Mouse (Mus musculus) embryonic facial prominence, embryonic 10.5 days (tissue): ENCODE results near the gene Lrrc59. TPM values are rescaled to one million over a fixed set of nuclear protein-coding genes. Genes with fewer than 3 reads are reported as not detected.
"Not testable (repeated sequence)": the region's sequence is repeated elsewhere in the genome, so short reads cannot be mapped to it uniquely, and the experiment has no call there.

Experiments
- DNase-seq: peaks from one replicate; pipeline ENCODE4 v3.0.0-alpha.2; 2017; ENCODE audit warnings: low spot score
- H3K27ac ChIP-seq: fragments of 300-500 bp; sonication (generic); replicated peaks from 2 replicates; pipeline ENCODE4 v1.5.1; 2016; ENCODE audit warnings: mild to moderate bottlenecking
- H3K27me3 ChIP-seq: fragments of 300-500 bp; sonication (generic); replicated peaks from 2 replicates; pipeline ENCODE4 v1.6.1; 2016; ENCODE audit warnings: low read depth, mild to moderate bottlenecking; ENCODE audit not compliant: poor library complexity, severe bottlenecking
- H3K36me3 ChIP-seq: fragments of 300-500 bp; sonication (generic); replicated peaks from 2 replicates; pipeline ENCODE4 v1.6.1; 2016; ENCODE audit warnings: mild to moderate bottlenecking, moderate library complexity
- H3K4me1 ChIP-seq: fragments of 300-500 bp; sonication (generic); 2 replicates; pipeline ENCODE4 v1.6.1; 2016
- H3K4me3 ChIP-seq: fragments of 300-500 bp; sonication (generic); 2 replicates; pipeline ENCODE4 v1.5.1; 2016; ENCODE audit warnings: mild to moderate bottlenecking, moderate library complexity
- H3K9me3 ChIP-seq: fragments of 300-500 bp; sonication (generic); 2 replicates; pipeline ENCODE4 v1.6.1; 2016; ENCODE audit warnings: mild to moderate bottlenecking
- WGBS: fragments of 180-500 bp; shearing (Covaris S2); methylation state at CpG from one replicate; pipeline ENCODE4 v1.1.7; 2016; 5-methylcytosine and 5-hydroxymethylcytosine counted together
- polyA plus RNA-seq: library from polyadenylated mRNA; unstranded; fragments of >200 nt; fragmentation: Nextera tagmentation; extraction: Ambion mirVana; gene quantifications from 2 replicates; pipeline ENCODE4 v1.2.1, GENCODE M21; 2016

The Lrrc59 gene
- polyA plus RNA-seq, 1 experiment from 2014 or later: 258 TPM

DNA sequence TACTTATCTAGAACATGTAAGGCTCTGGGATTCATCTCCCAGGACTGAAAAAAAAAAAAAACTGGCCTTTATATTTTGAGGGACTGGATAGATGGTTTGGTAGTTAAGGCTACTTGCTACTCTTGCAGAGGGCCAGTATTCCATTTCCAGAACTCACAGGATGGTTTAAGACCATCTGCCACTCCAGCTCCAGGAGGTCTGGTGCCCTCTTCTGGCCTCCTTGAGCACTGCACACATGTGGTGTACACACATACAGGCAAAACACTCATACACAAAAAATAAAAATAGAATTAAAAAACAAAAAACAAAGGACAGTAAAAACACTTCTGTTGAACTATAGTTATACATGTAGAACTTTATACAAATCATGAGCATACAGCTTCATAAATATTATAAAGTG is 51.1 kb downstream of the Lrrc59 start:
- Histone ChIP-seq H3K4me1 (peaks cover 32% of the 10 kb centered on the region), H3K36me3 (no peaks in the 10 kb centered on the region), H3K27ac (no peak overlapping the region), H3K27me3 (no peaks in the 10 kb centered on the region), H3K4me3 (no peak overlapping the region), H3K9me3 (no peaks in the 10 kb centered on the region)
- DNase-seq: no peak

DNA sequence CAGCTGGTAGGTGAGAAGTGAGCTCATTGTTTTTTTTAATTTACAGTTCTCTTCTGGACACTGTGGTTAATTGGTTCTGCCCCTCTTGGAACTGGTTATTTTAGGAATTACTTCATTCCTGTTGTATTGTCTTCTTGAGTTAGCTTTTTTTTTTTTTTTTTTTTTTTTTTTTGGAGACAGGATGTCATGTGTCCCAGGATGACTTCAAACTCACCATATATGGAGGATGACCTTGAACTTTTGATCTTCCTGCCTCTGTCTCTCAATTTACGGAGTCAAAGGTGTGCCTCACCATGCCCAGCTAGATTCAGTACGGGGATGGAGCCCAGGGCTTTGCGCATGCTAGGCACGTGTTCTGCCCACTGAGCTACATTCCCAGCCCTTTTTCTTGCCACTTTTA is 52.1 kb downstream of the Lrrc59 start:
- H3K36me3 ChIP-seq: no peaks in the 10 kb centered on the region
- H3K4me3 ChIP-seq: no peak overlapping the region
- no peak overlapping the region for H3K27ac ChIP-seq
- no peaks in the 10 kb centered on the region for H3K27me3 ChIP-seq
- no peak for DNase-seq
- no peaks in the 10 kb centered on the region for H3K9me3 ChIP-seq
- H3K4me1 ChIP-seq: peaks cover 22% of the 10 kb centered on the region
- 77% methylated on average over 4 of the region's 4 CpGs for whole genome bisulfite sequencing

DNA sequence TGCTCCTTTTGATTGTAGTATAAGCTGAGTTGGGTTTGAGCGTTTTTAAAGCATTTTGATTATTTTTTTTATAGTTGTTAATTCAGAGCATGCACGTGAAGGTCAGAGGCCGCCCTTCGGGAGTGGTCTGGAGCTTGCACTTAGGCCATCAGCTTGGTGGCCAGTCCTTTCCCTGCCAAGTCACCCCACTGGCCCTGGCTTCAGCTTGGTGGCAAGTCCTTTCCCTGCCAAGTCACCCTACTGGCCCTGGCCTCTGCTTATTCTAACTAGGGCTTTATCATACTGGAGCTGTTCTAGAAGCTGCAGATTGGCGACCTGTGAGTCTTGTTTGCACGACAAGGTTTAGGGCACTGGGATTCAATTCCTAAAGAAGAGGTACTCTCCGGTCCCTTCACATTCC is 52.9 kb downstream of the Lrrc59 start:
- no peak overlapping the region for H3K27ac ChIP-seq
- H3K27me3 ChIP-seq: no peaks in the 10 kb centered on the region
- H3K4me1 ChIP-seq: peaks cover 15% of the 10 kb centered on the region
- DNase-seq: no peak
- H3K4me3 ChIP-seq: no peak overlapping the region
- WGBS: 80% methylated on average over 7 of the region's 7 CpGs
- no peaks in the 10 kb centered on the region for H3K9me3 ChIP-seq
- no peaks in the 10 kb centered on the region for H3K36me3 ChIP-seq

DNA sequence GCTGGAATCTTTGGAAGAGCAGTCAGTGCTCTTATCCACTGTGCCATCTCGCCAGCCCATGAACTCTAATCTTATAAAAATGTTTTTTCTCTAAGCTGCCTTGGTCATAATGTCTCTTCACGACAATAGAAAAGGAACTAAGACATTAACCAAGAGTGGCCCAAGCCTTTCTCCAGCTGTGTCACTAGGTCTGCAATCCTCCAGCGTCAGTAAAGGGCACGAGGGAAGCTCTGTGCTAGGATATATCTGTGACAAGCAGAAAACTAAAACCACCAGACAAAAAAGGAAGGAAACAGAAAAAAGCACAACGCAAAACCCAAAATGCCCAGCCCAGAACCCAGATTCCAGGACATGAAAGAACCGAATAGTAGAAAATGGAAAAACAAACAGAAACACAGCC is 57.6 kb downstream of the Lrrc59 start:
- Histone ChIP-seq H3K36me3 (no peaks in the 10 kb centered on the region), H3K27me3 (no peaks in the 10 kb centered on the region), H3K9me3 (no peaks in the 10 kb centered on the region), H3K27ac (no peak overlapping the region), H3K4me1 (peaks cover 6% of the 10 kb centered on the region; the same call in 1 of the 2 replicates), H3K4me3 (no peak overlapping the region)
- DNase-seq: no peak
- WGBS: 85% methylated on average over 6 of the region's 6 CpGs

DNA sequence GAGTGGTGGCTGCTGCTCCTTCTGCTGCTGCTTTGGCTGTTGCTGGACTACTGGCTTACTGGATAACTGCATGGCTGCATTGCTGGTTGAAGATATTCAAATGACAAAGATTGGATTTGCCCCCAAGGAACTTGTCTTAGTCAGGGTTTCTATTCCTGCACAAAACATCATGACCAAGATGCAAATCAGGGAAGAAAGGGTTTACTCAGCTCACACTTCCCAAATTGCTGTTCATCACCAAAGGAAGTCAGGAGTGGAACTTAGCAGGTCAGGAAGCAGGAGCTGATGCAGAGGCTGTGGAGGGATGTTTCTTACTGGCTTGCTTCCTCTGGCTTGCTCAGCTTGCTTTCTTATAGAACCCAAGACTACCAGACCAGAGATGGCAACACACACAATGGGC is 62.9 kb downstream of the Lrrc59 start:
- H3K27ac ChIP-seq, H3K36me3 ChIP-seq, H3K4me3 ChIP-seq, H3K4me1 ChIP-seq, H3K9me3 ChIP-seq, DNase-seq, H3K27me3 ChIP-seq: not testable (repeated sequence)

Other genes with a start within 250 kb of the Lrrc59 start
- 0.23 and 0.24 TPM in 2 replicates for gene Abcc3, start 236.8 kb upstream of the Lrrc59 start, polyA plus RNA-seq
- 6.5 and 13.5 TPM in 2 replicates for gene Cacna1g, start 155.6 kb upstream of the Lrrc59 start, polyA plus RNA-seq
- not detected in 2 replicates for gene Spata20, start 143.6 kb upstream of the Lrrc59 start, polyA plus RNA-seq
- gene Epn3, start 129.8 kb upstream of the Lrrc59 start, polyA plus RNA-seq: 4.5 and 4.7 TPM in 2 replicates
- 2.7 and 3.6 TPM in 2 replicates for gene Mycbpap, start 108.0 kb upstream of the Lrrc59 start, polyA plus RNA-seq
- 4.5 and 5.1 TPM in 2 replicates for gene Rsad1, start 80.5 kb upstream of the Lrrc59 start, polyA plus RNA-seq
- gene Chad, start 64.7 kb upstream of the Lrrc59 start, polyA plus RNA-seq: 0.09 and 0.11 TPM in 2 replicates
- gene Acsf2, start 27.9 kb upstream of the Lrrc59 start, polyA plus RNA-seq: 3.9 and 4.1 TPM in 2 replicates
- 141 and 153 TPM in 2 replicates for gene Mrpl27, start 24.0 kb downstream of the Lrrc59 start, polyA plus RNA-seq
- gene Eme1, start 24.2 kb downstream of the Lrrc59 start, polyA plus RNA-seq: 58.6 and 59.4 TPM in 2 replicates
- gene Xylt2, start 47.7 kb downstream of the Lrrc59 start, polyA plus RNA-seq: 15.1 and 16.3 TPM in 2 replicates
- gene Gm11541, start 74.7 kb downstream of the Lrrc59 start, polyA plus RNA-seq: not detected in 2 replicates
- 0.29 and 0.40 TPM in 2 replicates for gene Cdc34b, start 112.0 kb downstream of the Lrrc59 start, polyA plus RNA-seq
- not detected in 2 replicates for gene Tmem92, start 152.9 kb downstream of the Lrrc59 start, polyA plus RNA-seq